Mouse (Mus musculus): ENCODE measurements at regions not wholly inside any gene's neighbourhood (a gene's known extent, or its start where the extent isn't known, plus 50 kb on each side); places are given as distances from the start of the nearest gene placed in this dataset. TPM values are rescaled to one million over a fixed set of nuclear protein-coding genes. Genes with fewer than 3 reads are reported as not detected.

- DNase-seq (ENCODE audit: low spot score) = peak; percentile 69
- intact Hi-C loops (cut with DNase I) = no loop called here
These were observed 78.5 kb upstream of the Med14 start for GRCm38 (mm10) chrX:12840160-12841020.

GRCm38 (mm10) chrX:12839406-12840159 lies 77.7 kb upstream of the Med14 start:
- intact Hi-C loops (cut with DNase I) = loop anchor here (5.0 kb wide), 2 partner anchors 77 to 162 kb away; partner anchors contain the start of gene Med14
- DNase-seq (ENCODE audit: low spot score) = no peak

GRCm38 (mm10) chrX:12837821-12838220 lies 75.9 kb upstream of the Med14 start:
- intact Hi-C loops (cut with DNase I) = loop anchor here (5.0 kb wide), 2 partner anchors 76 to 161 kb away; partner anchors contain the start of gene Med14

GRCm38 (mm10) chrX:12834681-12835080 lies 72.8 kb upstream of the Med14 start:
- intact Hi-C loops (cut with DNase I) = loop anchor here (5.0 kb wide), 2 partner anchors 72 to 157 kb away; partner anchors contain the start of gene Med14
- no peak for DNase-seq (ENCODE audit: low spot score)

More at GRCm38 (mm10) chrX:12837821-12838220, 75.9 kb upstream of the Med14 start:
- DNase-seq (ENCODE audit: low spot score) = no peak

- intact Hi-C loops (cut with DNase I) = no loop called here
- DNase-seq (ENCODE audit: low spot score) = no peak
These were observed 70.8 kb upstream of the Med14 start for GRCm38 (mm10) chrX:12832709-12833108.

GRCm38 (mm10) chrX:12829165-12829564 lies 67.3 kb upstream of the Med14 start:
- intact Hi-C loops (cut with DNase I) = no loop called here
- no peak for DNase-seq (ENCODE audit: low spot score)

GRCm38 (mm10) chrX:12827299-12827872 lies 65.5 kb upstream of the Med14 start:
- intact Hi-C loops (cut with DNase I) = no loop called here

GRCm38 (mm10) chrX:12826646-12827045 lies 64.8 kb upstream of the Med14 start:
- no peak for DNase-seq (ENCODE audit: low spot score)
- intact Hi-C loops (cut with DNase I) = no loop called here

More at GRCm38 (mm10) chrX:12827299-12827872, 65.5 kb upstream of the Med14 start:
- DNase-seq (ENCODE audit: low spot score) = no peak

GRCm38 (mm10) chrX:12825262-12825661 lies 63.4 kb upstream of the Med14 start:
- intact Hi-C loops (cut with DNase I) = no loop called here
- DNase-seq (ENCODE audit: low spot score) = no peak

GRCm38 (mm10) chrX:12824497-12824896 lies 62.6 kb upstream of the Med14 start:
- intact Hi-C loops (cut with DNase I) = no loop called here
- no peak for DNase-seq (ENCODE audit: low spot score)

GRCm38 (mm10) chrX:12822777-12823176 lies 60.9 kb upstream of the Med14 start:
- intact Hi-C loops (cut with DNase I) = no loop called here
- no peak for DNase-seq (ENCODE audit: low spot score)

GRCm38 (mm10) chrX:12813083-12813660 lies 51.3 kb upstream of the Med14 start:
- intact Hi-C loops (cut with DNase I) = no loop called here
- DNase-seq (ENCODE audit: low spot score) = no peak

Small RNA genes lying in the stretch of these regions (microRNA-seq; reads per million reads assigned to microRNA genes)
- gene Gm25063 = not detected
